Mouse (Mus musculus): ENCODE measurements around the gene Hmgcs1.
A peak's percentile ranks its signal among the peaks of the same experiment; 100 is the strongest.

The Hmgcs1 gene

GRCm38 (mm10) chr13:119753859-119754634, 63.9 kb downstream of the Hmgcs1 start:
- peak in 1 of 2 experiments; percentile 35 for DNase-seq (ENCODE audit: low spot score in 2 of 2)

DNA sequence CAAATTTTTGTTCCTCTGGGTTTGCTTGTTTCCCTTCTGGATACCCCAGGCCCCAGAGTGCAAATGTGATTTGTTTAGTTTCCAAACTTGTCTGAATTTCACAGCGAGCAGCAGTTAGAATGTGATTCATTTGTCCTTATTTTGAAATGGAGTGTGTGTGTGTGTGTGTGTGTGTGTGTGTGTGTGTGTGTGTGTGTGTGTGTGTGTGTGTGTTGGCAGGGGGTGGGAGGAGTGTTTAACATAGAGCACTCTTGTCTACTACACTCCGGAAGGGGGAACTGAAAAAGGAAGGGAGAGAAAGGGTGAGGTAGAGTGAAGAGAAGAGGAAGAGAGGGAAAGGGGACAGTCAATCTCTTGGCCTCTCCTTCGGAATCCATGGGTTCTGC, 64.4 kb downstream of the Hmgcs1 start:
- DNase-seq (ENCODE audit: low spot score in 2 of 2): no peak

- DNase-seq (ENCODE audit: low spot score in 2 of 2): peak in 1 of 2 experiments; percentile 31
Observed at GRCm38 (mm10) chr13:119755141-119755547, 65.0 kb downstream of the Hmgcs1 start.

GRCm38 (mm10) chr13:119755681-119756471, 65.7 kb downstream of the Hmgcs1 start, which contains the start of gene Nim1k:
Gene Nim1k (minus strand): TSS chr13:119755882.
- peak; percentile 81 to 85 for DNase-seq (ENCODE audit: low spot score in 2 of 2)

GRCm38 (mm10) chr13:119756831-119757230, 66.7 kb downstream of the Hmgcs1 start:
- DNase-seq (ENCODE audit: low spot score in 2 of 2): no peak
